Mouse (Mus musculus) intestine, postnatal 0 days (tissue): ENCODE data around the gene Hyal3. TPM values are rescaled to one million over a fixed set of nuclear protein-coding genes. Genes with fewer than 3 reads are reported as not detected.
A peak's percentile ranks its signal among the peaks of the same experiment; 100 is the strongest.

Source experiments
- ATAC-seq: fragments of 200-750 bp; cut with Nextera tagmentation; 2 replicates; pipeline ENCODE4 v1.8.0; 2017; ENCODE audit warnings: mild to moderate bottlenecking, moderate TSS enrichment, moderate library complexity
- H3K27ac ChIP-seq: fragments of 300-500 bp; sonication (generic); 2 replicates; pipeline ENCODE4 v1.5.1; 2014; ENCODE audit warnings: mild to moderate bottlenecking, low read depth, low read length, moderate library complexity
- H3K27me3 ChIP-seq: fragments of 300-500 bp; sonication (generic); replicated peaks from 2 replicates; pipeline ENCODE4 v1.6.1; 2014; ENCODE audit warnings: low read length, mixed read lengths; ENCODE audit not compliant: control insufficient read depth, insufficient read depth
- H3K36me3 ChIP-seq: fragments of 300-500 bp; sonication (generic); 2 replicates; pipeline ENCODE4 v1.6.1; 2014; ENCODE audit warnings: mild to moderate bottlenecking, moderate library complexity; ENCODE audit not compliant: control insufficient read depth, insufficient read depth
- H3K4me1 ChIP-seq: fragments of 300-500 bp; sonication (generic); replicated peaks from 2 replicates; pipeline ENCODE4 v1.6.1; 2014; ENCODE audit warnings: antibody characterized with exemption, low read length, mixed read lengths; ENCODE audit not compliant: control insufficient read depth, insufficient read depth
- H3K4me2 ChIP-seq: fragments of 300-500 bp; sonication (generic); replicated peaks from 2 replicates; pipeline ENCODE4 v1.6.1; 2014; ENCODE audit warnings: low read depth, mild to moderate bottlenecking, moderate library complexity
- H3K4me3 ChIP-seq: fragments of 300-500 bp; sonication (generic); 2 replicates; pipeline ENCODE4 v1.5.1; 2014; ENCODE audit warnings: low read depth, low read length
- H3K9ac ChIP-seq: fragments of 300-500 bp; sonication (generic); 2 replicates; pipeline ENCODE4 v1.6.1; 2014; ENCODE audit warnings: mild to moderate bottlenecking, low read depth, low read length
- H3K9me3 ChIP-seq: fragments of 300-500 bp; sonication (generic); 2 replicates; pipeline ENCODE4 v1.6.1; 2016; ENCODE audit warnings: mixed run types; ENCODE audit not compliant: control insufficient read depth
- CTCF ChIP-seq: sonication (generic); IDR thresholded peaks from 2 replicates; pipeline ENCODE4 v1.5.1; 2016; ENCODE audit warnings: low read depth, mild to moderate bottlenecking, control low read depth, antibody characterized with exemption, moderate library complexity
- WGBS: fragments of 180-500 bp; shearing (Covaris S2); extraction: QIAGEN DNeasy Blood & Tissue Kit; methylation state at CpG from one replicate; pipeline ENCODE4 v1.1.7; 2014; 5-methylcytosine and 5-hydroxymethylcytosine counted together
- polyA plus RNA-seq: library from polyadenylated mRNA; unstranded; fragments of >200 nt; fragmentation: Nextera tagmentation; extraction: Ambion mirVana; gene quantifications from 2 replicates; pipeline ENCODE4 v1.2.1, GENCODE M21; 2015

The Hyal3 gene
- polyA plus RNA-seq, 1 experiment from 2014 or later: 0.50 TPM

GRCm38 (mm10) chr9:107612945-107613569 lies 32.4 kb downstream of the Hyal3 start:
- H3K9ac ChIP-seq: no peak overlapping the region; the same call in 1 of the 2 replicates
- H3K27ac ChIP-seq: peak overlapping the region; percentile 95
- no peaks in the 10 kb centered on the region for H3K27me3 ChIP-seq
- peaks cover 42% of the 10 kb centered on the region for H3K36me3 ChIP-seq
- H3K4me2 ChIP-seq: peak overlapping the region; percentile 67
- no peaks in the 10 kb centered on the region for H3K9me3 ChIP-seq
- H3K4me1 ChIP-seq: peaks cover 22% of the 10 kb centered on the region; the same call in 1 of the 2 replicates
- WGBS: 8% methylated on average over 12 of the region's 12 CpGs
- peak; percentile 28 for ATAC-seq
- peak; percentile 58 for TF ChIP-seq CTCF
- H3K4me3 ChIP-seq: no peak overlapping the region

GRCm38 (mm10) chr9:107615035-107615434 lies 34.4 kb downstream of the Hyal3 start:
- TF ChIP-seq CTCF: no peak
- H3K27ac ChIP-seq: no peak overlapping the region
- WGBS: 81% methylated on average over 4 of the region's 4 CpGs
- peaks cover 33% of the 10 kb centered on the region for H3K4me1 ChIP-seq
- no peak overlapping the region for H3K4me3 ChIP-seq
- no peaks in the 10 kb centered on the region for H3K9me3 ChIP-seq
- H3K36me3 ChIP-seq: peaks cover 52% of the 10 kb centered on the region
- no peak overlapping the region for H3K4me2 ChIP-seq
- ATAC-seq: no peak
- no peaks in the 10 kb centered on the region for H3K27me3 ChIP-seq
- H3K9ac ChIP-seq: no peak overlapping the region

GRCm38 (mm10) chr9:107617461-107617860 lies 36.8 kb downstream of the Hyal3 start:
- Histone ChIP-seq H3K4me1 (peaks cover 21% of the 10 kb centered on the region), H3K4me3 (no peak overlapping the region), H3K9ac (no peak overlapping the region), H3K36me3 (peaks cover 64% of the 10 kb centered on the region), H3K4me2 (no peak overlapping the region), H3K27me3 (no peaks in the 10 kb centered on the region), H3K27ac (0 out of 2 replicates have a peak overlapping the region, but pooled peaks have one; percentile 93), H3K9me3 (no peaks in the 10 kb centered on the region)
- TF ChIP-seq CTCF: peak; percentile 45; the same call in 1 of the 2 replicates
- no peak for ATAC-seq
- WGBS: 86% methylated on average over 2 of the region's 2 CpGs

GRCm38 (mm10) chr9:107618098-107618497 lies 37.5 kb downstream of the Hyal3 start:
- Histone ChIP-seq H3K4me1 (peaks cover 21% of the 10 kb centered on the region), H3K9me3 (no peaks in the 10 kb centered on the region), H3K36me3 (peaks cover 68% of the 10 kb centered on the region), H3K4me2 (no peak overlapping the region), H3K27me3 (no peaks in the 10 kb centered on the region), H3K4me3 (no peak overlapping the region), H3K9ac (0 out of 2 replicates have a peak overlapping the region, but pooled peaks have one; percentile 26), H3K27ac (peak overlapping the region; percentile 93; the same call in 1 of the 2 replicates)
- WGBS: 95% methylated on average over 6 of the region's 6 CpGs
- no peak for ATAC-seq
- TF ChIP-seq CTCF: no peak

GRCm38 (mm10) chr9:107618778-107619545 lies 38.3 kb downstream of the Hyal3 start:
- H3K4me2 ChIP-seq: peak overlapping the region; percentile 25; the same call in 1 of the 2 replicates

GRCm38 (mm10) chr9:107619546-107619879 lies 38.9 kb downstream of the Hyal3 start:
- Histone ChIP-seq H3K9me3 (no peaks in the 10 kb centered on the region), H3K27ac (peak overlapping the region; percentile 93), H3K27me3 (no peaks in the 10 kb centered on the region), H3K4me2 (no peak overlapping the region; the same call in 1 of the 2 replicates), H3K4me1 (peaks cover 27% of the 10 kb centered on the region), H3K4me3 (no peak overlapping the region), H3K9ac (no peak overlapping the region), H3K36me3 (peaks cover 59% of the 10 kb centered on the region)
- WGBS: 29% methylated on average over 13 of the region's 13 CpGs
- ATAC-seq: peak; percentile 43
- TF ChIP-seq CTCF: no peak

More at GRCm38 (mm10) chr9:107618778-107619545, 38.3 kb downstream of the Hyal3 start:
- Histone ChIP-seq H3K27me3 (no peaks in the 10 kb centered on the region), H3K27ac (peak overlapping the region; percentile 93), H3K4me1 (peaks cover 22% of the 10 kb centered on the region), H3K9ac (peak overlapping the region; percentile 23; the same call in 1 of the 2 replicates), H3K9me3 (no peaks in the 10 kb centered on the region), H3K4me3 (no peak overlapping the region), H3K36me3 (peaks cover 64% of the 10 kb centered on the region)
- ATAC-seq: peak; percentile 95
- TF ChIP-seq CTCF: no peak
- 10% methylated on average over 13 of the region's 13 CpGs for WGBS
